Mouse (Mus musculus) layer of hippocampus, adult 8-10 months (tissue): ENCODE measurements at regions not wholly inside any gene's neighbourhood (a gene's known extent, or its start where the extent isn't known, plus 50 kb on each side); places are given as distances from the start of the nearest gene placed in this dataset.

Source experiments
- DNase-seq, 2 experiments: peaks; one replicate each; pipeline ENCODE4 v3.0.0; 2022; ENCODE audit warnings: low spot score in 2 of 2

GRCm38 (mm10) chr10:117542351-117542750 is 86.9 kb upstream of the Cpm start:
- DNase-seq, result no peak

GRCm38 (mm10) chr10:117541487-117541886 is 87.8 kb upstream of the Cpm start:
- DNase-seq, result no peak

GRCm38 (mm10) chr10:117540747-117541398 is 88.4 kb upstream of the Cpm start:
- DNase-seq, result no peak

GRCm38 (mm10) chr10:117540112-117540594 is 89.1 kb upstream of the Cpm start:
- no peak for DNase-seq

- no peak for DNase-seq
Measured at GRCm38 (mm10) chr10:117539532-117539931, 89.8 kb upstream of the Cpm start.

GRCm38 (mm10) chr10:117538725-117539124 is 90.6 kb upstream of the Cpm start:
- DNase-seq, result no peak

GRCm38 (mm10) chr10:117536769-117537599 is 92.3 kb upstream of the Cpm start:
- DNase-seq, result no peak

- DNase-seq, result no peak
Measured at GRCm38 (mm10) chr10:117535843-117536242, 93.5 kb upstream of the Cpm start.

GRCm38 (mm10) chr10:117534992-117535719 is 94.1 kb upstream of the Cpm start:
- no peak for DNase-seq

GRCm38 (mm10) chr10:117534478-117534877 is 94.8 kb upstream of the Cpm start:
- no peak for DNase-seq

- no peak for DNase-seq
Measured at GRCm38 (mm10) chr10:117533541-117534386, 95.5 kb upstream of the Cpm start.

GRCm38 (mm10) chr10:117532750-117533540 is 96.4 kb upstream of the Cpm start:
- no peak for DNase-seq

GRCm38 (mm10) chr10:117531798-117532747 is 97.2 kb upstream of the Cpm start:
- no peak for DNase-seq

- no peak for DNase-seq
Measured at GRCm38 (mm10) chr10:117530859-117531602, 98.3 kb upstream of the Cpm start.

- no peak for DNase-seq
Measured at GRCm38 (mm10) chr10:117530007-117530858, 99.1 kb upstream of the Cpm start.

GRCm38 (mm10) chr10:117529269-117530006 is 99.9 kb upstream of the Cpm start:
- no peak for DNase-seq
